Mouse (Mus musculus) MEL (cell line): ENCODE measurements around the gene Lrrc49. TPM values are rescaled to one million over a fixed set of nuclear protein-coding genes. Genes with fewer than 3 reads are reported as not detected.

Source experiments
- DNase-seq: peaks from one replicate; pipeline ENCODE4 v3.0.0; 2011; ENCODE audit warnings: low read depth, low spot score
- H3K27ac ChIP-seq: 2 replicates; pipeline ENCODE4 v1.5.1; 2012; ENCODE audit warnings: low read depth, mild to moderate bottlenecking, control low read depth, low read length, moderate library complexity; ENCODE audit not compliant: control insufficient read depth
- H3K27me3 ChIP-seq, 2 experiments: fragments of 150-350 bp in 1 of 2; sonication (generic) in 1 of 2; 2 replicates each; pipeline ENCODE4 v1.6.1; 2012; ENCODE audit warnings: low read length in 2 of 2, mild to moderate bottlenecking in 2 of 2, improper control_type of control experiment in 1 of 2, moderate library complexity in 1 of 2; ENCODE audit not compliant: insufficient read depth in 2 of 2, control insufficient read depth in 1 of 2
- H3K36me3 ChIP-seq, 2 experiments: 2 replicates each; pipeline ENCODE4 v1.6.1; 2012 to 2014; ENCODE audit warnings: low read length in 2 of 2, improper control_type of control experiment in 1 of 2, inconsistent platforms in 1 of 2, mild to moderate bottlenecking in 1 of 2; ENCODE audit not compliant: insufficient read depth in 2 of 2, control insufficient read depth in 1 of 2
- H3K4me1 ChIP-seq, 2 experiments: fragments of 150-350 bp in 1 of 2; sonication (generic) in 1 of 2; 2 replicates each; pipeline ENCODE4 v1.6.1; 2012; ENCODE audit warnings: low read length in 2 of 2, improper control_type of control experiment in 1 of 2, mild to moderate bottlenecking in 1 of 2; ENCODE audit not compliant: insufficient read depth in 2 of 2, control insufficient read depth in 1 of 2
- H3K4me3 ChIP-seq, 2 experiments: fragments of 150-350 bp in 1 of 2; sonication (generic) in 1 of 2; 2 replicates each; pipeline ENCODE4 v1.5.1; 2012; ENCODE audit warnings: low read depth in 2 of 2, low read length in 2 of 2, mild to moderate bottlenecking in 2 of 2, moderate library complexity in 2 of 2, control low read depth in 1 of 2, improper control_type of control experiment in 1 of 2; ENCODE audit not compliant: control insufficient read depth in 1 of 2, insufficient read depth in 1 of 2
- H3K79me2 ChIP-seq: 2 replicates; pipeline ENCODE4 v1.6.1; 2012; ENCODE audit warnings: mild to moderate bottlenecking, low read length, moderate library complexity; ENCODE audit not compliant: control insufficient read depth, poor library complexity, insufficient read depth
- H3K9ac ChIP-seq: 2 replicates; pipeline ENCODE4 v1.6.1; 2012; ENCODE audit warnings: low read depth, mild to moderate bottlenecking, control low read depth, low read length, moderate library complexity; ENCODE audit not compliant: control insufficient read depth, poor library complexity, severe bottlenecking
- H3K9me3 ChIP-seq: fragments of 150-350 bp; sonication (generic); replicated peaks from 2 replicates; pipeline ENCODE4 v1.6.1; 2012; ENCODE audit warnings: mild to moderate bottlenecking, low read length, improper control_type of control experiment, moderate library complexity; ENCODE audit not compliant: insufficient read depth
- BHLHE40 ChIP-seq: IDR thresholded peaks from 2 replicates; pipeline ENCODE4 v1.6.1; 2012; ENCODE audit warnings: low read depth, mild to moderate bottlenecking, inconsistent platforms, low read length, improper control_type of control experiment, borderline replicate concordance
- CHD1 ChIP-seq: IDR thresholded peaks from 2 replicates; pipeline ENCODE4 v1.6.1; 2012; ENCODE audit warnings: low read depth, mild to moderate bottlenecking, inconsistent platforms, low read length, improper control_type of control experiment
- E2F4 ChIP-seq: IDR thresholded peaks from 2 replicates; pipeline ENCODE4 v1.6.1; 2011; ENCODE audit warnings: low read depth, low read length, improper control_type of control experiment, borderline replicate concordance
- ELF1 ChIP-seq: IDR thresholded peaks from 2 replicates; pipeline ENCODE4 v1.6.1; 2014; ENCODE audit warnings: low read depth, mild to moderate bottlenecking, inconsistent platforms, low read length, improper control_type of control experiment, moderate library complexity
- EP300 ChIP-seq, 2 experiments: IDR thresholded peaks; 2 replicates each; pipeline ENCODE4 v1.6.1; 2011; ENCODE audit warnings: improper control_type of control experiment in 2 of 2, low read length in 2 of 2, low read depth in 1 of 2, mild to moderate bottlenecking in 1 of 2
- GABPA ChIP-seq: IDR thresholded peaks from 2 replicates; pipeline ENCODE4 v1.6.1; 2012; ENCODE audit warnings: low read depth, mild to moderate bottlenecking, inconsistent platforms, low read length, improper control_type of control experiment, moderate library complexity
- GATA1 ChIP-seq: IDR thresholded peaks from 2 replicates; pipeline ENCODE4 v1.6.1; 2011; ENCODE audit warnings: low read depth, low read length, improper control_type of control experiment
- HCFC1 ChIP-seq: IDR thresholded peaks from 2 replicates; pipeline ENCODE4 v1.6.1; 2012; ENCODE audit warnings: low read depth, mild to moderate bottlenecking, inconsistent platforms, low read length, improper control_type of control experiment, moderate library complexity
- KAT2A ChIP-seq: conservative IDR thresholded peaks from 2 replicates; pipeline ENCODE4 v1.6.1; 2012; ENCODE audit warnings: low read depth, low read length, improper control_type of control experiment, inconsistent platforms
- MAFK ChIP-seq: IDR thresholded peaks from 2 replicates; pipeline ENCODE4 v1.6.1; 2011; ENCODE audit warnings: low read depth, mild to moderate bottlenecking, low read length, improper control_type of control experiment, borderline replicate concordance
- MAZ ChIP-seq: IDR thresholded peaks from 2 replicates; pipeline ENCODE4 v1.6.1; 2012; ENCODE audit warnings: low read depth, mild to moderate bottlenecking, inconsistent platforms, low read length, improper control_type of control experiment
- MYC ChIP-seq: IDR thresholded peaks from 2 replicates; pipeline ENCODE4 v1.6.1; 2011; ENCODE audit warnings: low read depth, mild to moderate bottlenecking, low read length, improper control_type of control experiment, moderate library complexity
- NELFE ChIP-seq: IDR thresholded peaks from 2 replicates; pipeline ENCODE4 v1.6.1; 2011; ENCODE audit warnings: low read depth, low read length, improper control_type of control experiment
- NRF1 ChIP-seq: IDR thresholded peaks from 2 replicates; pipeline ENCODE4 v1.6.1; 2014; ENCODE audit warnings: low read depth, mild to moderate bottlenecking, inconsistent platforms, low read length, improper control_type of control experiment, moderate library complexity; ENCODE audit not compliant: poor library complexity, insufficient read depth, severe bottlenecking
- POLR2A ChIP-seq, 2 experiments: IDR thresholded peaks; 2 replicates each; pipeline ENCODE4 v1.6.1; 2011 to 2012; ENCODE audit warnings: low read length in 2 of 2, mild to moderate bottlenecking in 2 of 2, control low read depth in 1 of 2, improper control_type of control experiment in 1 of 2, low read depth in 1 of 2, moderate library complexity in 1 of 2; ENCODE audit not compliant: control insufficient read depth in 1 of 2, insufficient read depth in 1 of 2, poor library complexity in 1 of 2
- RAD21 ChIP-seq: IDR thresholded peaks from 2 replicates; pipeline ENCODE4 v1.6.1; 2011; ENCODE audit warnings: mild to moderate bottlenecking, low read depth, low read length, improper control_type of control experiment
- SMC3 ChIP-seq: IDR thresholded peaks from 2 replicates; pipeline ENCODE4 v1.6.1; 2011; ENCODE audit warnings: low read depth, low read length, improper control_type of control experiment
- TCF12 ChIP-seq: IDR thresholded peaks from 2 replicates; pipeline ENCODE4 v1.6.1; 2014; ENCODE audit warnings: low read depth, mild to moderate bottlenecking, inconsistent platforms, low read length, improper control_type of control experiment, moderate library complexity
- UBTF ChIP-seq: IDR thresholded peaks from 2 replicates; pipeline ENCODE4 v1.6.1; 2012; ENCODE audit warnings: low read depth, mild to moderate bottlenecking, inconsistent platforms, low read length, improper control_type of control experiment, moderate library complexity, borderline replicate concordance; ENCODE audit not compliant: insufficient read depth
- USF2 ChIP-seq, 2 experiments: IDR thresholded peaks; 2 replicates each; pipeline ENCODE4 v1.6.1; 2011 to 2012; ENCODE audit warnings: improper control_type of control experiment in 2 of 2, low read length in 2 of 2, borderline replicate concordance in 1 of 2, inconsistent platforms in 1 of 2, low read depth in 1 of 2, mild to moderate bottlenecking in 1 of 2; ENCODE audit not compliant: insufficient read depth in 1 of 2
- ZC3H11A ChIP-seq: IDR thresholded peaks from 2 replicates; pipeline ENCODE4 v1.6.1; 2012; ENCODE audit warnings: low read depth, mild to moderate bottlenecking, inconsistent platforms, low read length, improper control_type of control experiment
- ZKSCAN1 ChIP-seq: IDR thresholded peaks from 2 replicates; pipeline ENCODE4 v1.6.1; 2012; ENCODE audit warnings: low read depth, mild to moderate bottlenecking, inconsistent platforms, low read length, improper control_type of control experiment, moderate library complexity
- ZNF384 ChIP-seq: IDR thresholded peaks from 2 replicates; pipeline ENCODE4 v1.6.1; 2012; ENCODE audit warnings: low read depth, mild to moderate bottlenecking, inconsistent platforms, low read length, improper control_type of control experiment
- polyA plus RNA-seq, 2 experiments: library from polyadenylated mRNA; stranded (reverse) in 1 of 2; unstranded in 1 of 2; fragments of >175 nt in 1 of 2; fragments of >200 nt in 1 of 2; gene quantifications; 2 replicates each; pipeline versions ENCODE4 v1.2.1 to v1.2.4; 2012; ENCODE audit warnings: low replicate concordance in 2 of 2, low read depth in 1 of 2; ENCODE audit not compliant: insufficient read length in 2 of 2, insufficient read depth in 1 of 2, missing spikeins in 1 of 2
- total RNA-seq: library from RNA; depleted of rRNA; stranded (reverse); fragments of 300-350 nt; gene quantifications from 2 replicates; pipeline ENCODE4 v1.2.3, GENCODE M21; 2012

The Lrrc49 gene
- total and polyA plus RNA-seq, 3 experiments, result 2.7 to 5.5 TPM; not detected in 1

- no peak overlapping the region for H3K27ac ChIP-seq
- TF ChIP-seq GABPA (no peak), KAT2A (no peak), GATA1 (no peak), ZNF384 (no peak), EP300 (IDR thresholded peaks at IDR 0.05; ENCODE audit: low read depth in 1 of 2, low read length in 2 of 2) (no peak), MAFK (no peak), POLR2A (IDR thresholded peaks at IDR 0.05; ENCODE audit: control insufficient read depth in 1 of 2, insufficient read depth in 1 of 2, low read depth in 1 of 2, low read length in 2 of 2, poor library complexity in 1 of 2) (no peak), MYC (no peak), MAZ (no peak), E2F4 (no peak), HCFC1 (no peak), ELF1 (no peak), BHLHE40 (no peak), ZKSCAN1 (no peak), USF2 (IDR thresholded peaks at IDR 0.05; ENCODE audit: borderline replicate concordance in 1 of 2, insufficient read depth in 1 of 2, low read depth in 1 of 2, low read length in 2 of 2) (no peak), RAD21 (no peak), TCF12 (no peak), NELFE (no peak), ZC3H11A (no peak), UBTF (no peak)
Measured at GRCm38 (mm10) chr9:60528269-60528668, 159.7 kb downstream of the Lrrc49 start.

GRCm38 (mm10) chr9:60527836-60528235, 160.1 kb downstream of the Lrrc49 start:
- no peak for TF ChIP-seq NRF1
- no peak for TF ChIP-seq E2F4
- TF ChIP-seq ZKSCAN1, result no peak
- TF ChIP-seq CHD1, result no peak
- TF ChIP-seq RAD21, result no peak
- no peak for TF ChIP-seq MYC
- no peak for TF ChIP-seq MAFK
- no peak for TF ChIP-seq SMC3
- TF ChIP-seq MAZ, result no peak
- TF ChIP-seq, all 39 proteins: peak for 0
- no peak overlapping the region for H3K9ac ChIP-seq
- H3K4me1 ChIP-seq, result no peaks in the 10 kb centered on the region
- H3K27me3 ChIP-seq, result no peaks in the 10 kb centered on the region; a peak in 1 of 4 replicates
- no peak overlapping the region for H3K4me3 ChIP-seq
- H3K79me2 ChIP-seq, result no peaks in the 10 kb centered on the region
- no peak for DNase-seq
- H3K27ac ChIP-seq, result no peak overlapping the region
- no peaks in the 10 kb centered on the region for H3K9me3 ChIP-seq
- H3K36me3 ChIP-seq, result no peaks in the 10 kb centered on the region

More at GRCm38 (mm10) chr9:60528269-60528668, 159.7 kb downstream of the Lrrc49 start:
- no peaks in the 10 kb centered on the region for H3K4me1 ChIP-seq
- H3K36me3 ChIP-seq, result no peaks in the 10 kb centered on the region
- H3K9me3 ChIP-seq, result no peaks in the 10 kb centered on the region
- H3K79me2 ChIP-seq, result no peaks in the 10 kb centered on the region
- no peak overlapping the region for H3K4me3 ChIP-seq
- H3K9ac ChIP-seq, result no peak overlapping the region
- H3K27me3 ChIP-seq, result no peaks in the 10 kb centered on the region; a peak in 1 of 4 replicates
- no peak for DNase-seq
